In the genomic region with DNA sequence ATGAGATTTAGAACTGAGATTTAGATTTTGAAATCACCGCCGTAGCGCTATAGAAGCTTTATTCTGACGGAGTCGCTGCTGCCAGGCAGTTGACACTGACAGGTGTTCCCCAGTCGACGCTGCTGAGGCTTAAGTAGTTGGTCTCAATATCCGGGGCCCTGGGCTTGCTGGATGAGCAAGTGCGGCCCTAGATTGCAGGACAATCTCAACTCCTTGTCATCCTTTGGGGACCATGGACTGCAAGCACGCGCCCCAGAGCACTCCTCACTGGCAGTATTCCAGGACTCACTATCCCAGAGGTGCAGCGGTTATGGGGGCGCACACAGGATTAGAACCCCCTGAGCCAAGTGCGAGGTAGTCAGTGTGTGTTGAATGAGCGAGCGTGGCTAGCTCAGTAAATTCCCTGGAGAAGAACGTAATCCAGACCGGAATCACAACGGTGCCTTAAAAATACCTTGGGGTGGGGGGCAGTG, we compare ENCODE assay signal across 10 mouse cellular contexts. TPM values are rescaled to one million over a fixed set of nuclear protein-coding genes. Genes with fewer than 3 reads are reported as not detected.
DNase-seq lines count a peak whose midpoint lies in the region; ATAC-seq lines count a peak whose summit lies in the region.
"Had no signal": no experiment of that assay in that cellular context is flagged by ENCODE, and none has a peak within 500 bp of the region (broad histone marks: within the 10 kb centered on the region; RNA-seq: fewer than 3 reads in every experiment).

No protein-coding gene starts in this region.

- no peak overlapping the region for H3K9ac ChIP-seq in kidney, embryonic 16.5 days (replicated peaks; ENCODE audit: low read length)
- no peak overlapping the region for H3K9ac ChIP-seq in embryonic facial prominence, embryonic 11.5 days (replicated peaks; ENCODE audit: low read length)
- H3K9ac ChIP-seq in hindbrain, embryonic 16.5 days (ENCODE audit: low read depth, low read length): peak overlapping the region; percentile 60

- H3K36me3 ChIP-seq in kidney, embryonic 16.5 days (ENCODE audit: insufficient read depth, low read length): no peaks in the 10 kb centered on the region
- H3K36me3 ChIP-seq in embryonic facial prominence, embryonic 11.5 days (replicated peaks; ENCODE audit: control insufficient read depth, insufficient read depth, low read depth, low read length): no peaks in the 10 kb centered on the region
- H3K36me3 ChIP-seq in hindbrain, embryonic 16.5 days (ENCODE audit: control insufficient read depth, insufficient read depth, low read length): no peaks in the 10 kb centered on the region
- H3K36me3 ChIP-seq: G1E had no signal

- no peak overlapping the region for H3K27ac ChIP-seq in kidney, embryonic 16.5 days (ENCODE audit: low read length)
- H3K27ac ChIP-seq in embryonic facial prominence, embryonic 11.5 days (replicated peaks; ENCODE audit: low read depth, low read length): no peak overlapping the region
- H3K27ac ChIP-seq in hindbrain, embryonic 16.5 days (ENCODE audit: low read depth, low read length): peak overlapping the region; percentile 66
- H3K27ac ChIP-seq: macrophage had no signal

- H3K27me3 ChIP-seq in kidney, embryonic 16.5 days (ENCODE audit: insufficient read depth, low read length): peaks cover 59% of the 10 kb centered on the region
- peaks cover 39% of the 10 kb centered on the region for H3K27me3 ChIP-seq in embryonic facial prominence, embryonic 11.5 days (ENCODE audit: control insufficient read depth, insufficient read depth, low read length)
- peaks cover 2% of the 10 kb centered on the region; the same call in 1 of the 2 replicates for H3K27me3 ChIP-seq in hindbrain, embryonic 16.5 days (replicated peaks; ENCODE audit: control insufficient read depth, insufficient read depth, low read length)

- H3K4me3 ChIP-seq in kidney, embryonic 16.5 days (ENCODE audit: low read length): peak overlapping the region; percentile 59
- peak overlapping the region; percentile 51 for H3K4me3 ChIP-seq in embryonic facial prominence, embryonic 11.5 days (ENCODE audit: low read depth, low read length)
- peak overlapping the region; percentile 51 for H3K4me3 ChIP-seq in hindbrain, embryonic 16.5 days (ENCODE audit: low read length)

- peaks cover 10% of the 10 kb centered on the region; the same call in 1 of the 2 replicates for H3K9me3 ChIP-seq in kidney, embryonic 16.5 days (ENCODE audit: low read length)
- no peaks in the 10 kb centered on the region; the same call in 1 of the 2 replicates for H3K9me3 ChIP-seq in embryonic facial prominence, embryonic 11.5 days (replicated peaks; ENCODE audit: control insufficient read depth, low read length)
- 0 out of 2 replicates have a peak, but pooled peaks cover 2% of the 10 kb centered on the region for H3K9me3 ChIP-seq in hindbrain, embryonic 16.5 days (ENCODE audit: control insufficient read depth, low read length)

- H3K4me1 ChIP-seq in kidney, embryonic 16.5 days (ENCODE audit: insufficient read depth, low read length): peaks cover 12% of the 10 kb centered on the region; the same call in 1 of the 2 replicates
- H3K4me1 ChIP-seq in embryonic facial prominence, embryonic 11.5 days (ENCODE audit: control insufficient read depth, insufficient read depth, low read length): peaks cover 4% of the 10 kb centered on the region
- peaks cover 6% of the 10 kb centered on the region; the same call in 1 of the 2 replicates for H3K4me1 ChIP-seq in hindbrain, embryonic 16.5 days (ENCODE audit: control insufficient read depth, insufficient read depth, low read depth, low read length)

- peak overlapping the region; percentile 97 for H3K4me2 ChIP-seq in kidney, embryonic 16.5 days (replicated peaks; ENCODE audit: low read depth, low read length)
- H3K4me2 ChIP-seq in embryonic facial prominence, embryonic 11.5 days (ENCODE audit: low read depth, low read length): peak overlapping the region; percentile 97
- H3K4me2 ChIP-seq in hindbrain, embryonic 16.5 days (ENCODE audit: low read length): peak overlapping the region; percentile 84

- no peak for DNase-seq in kidney, adult 18-20 months
- DNase-seq in embryonic facial prominence, embryonic 11.5 days (ENCODE audit: low spot score): no peak
- peak; percentile 14 for DNase-seq in neural tube, embryonic 10.5 days (ENCODE audit: extremely low spot score, low spot score)
- DNase-seq in adrenal gland, postnatal 4 days (ENCODE audit: low spot score in 2 of 2): no peak
- no peak for DNase-seq in adrenal gland, adult 18-20 months (ENCODE audit: low spot score in 2 of 2)
- no peak for DNase-seq in adrenal gland, adult 2 months

- WGBS in kidney, embryonic 16.5 days: 11% methylated on average over 19 of the region's 19 CpGs
- WGBS in embryonic facial prominence, embryonic 11.5 days: 11% methylated on average over 19 of the region's 19 CpGs
- WGBS in hindbrain, embryonic 16.5 days: 5% methylated on average over 19 of the region's 19 CpGs

- peak; percentile 55 for ATAC-seq in kidney, embryonic 16.5 days (ENCODE audit: low FRiP score, low TSS enrichment)
- ATAC-seq in embryonic facial prominence, embryonic 11.5 days (replicated peaks; ENCODE audit: insufficient number of reproducible peaks, low FRiP score, low TSS enrichment, low read depth): no peak
- peak; percentile 38; the same call in 1 of the 2 replicates for ATAC-seq in hindbrain, embryonic 16.5 days

RNA-seq across cellular contexts. Expression of a gene that starts 1.7 kb away (rescaled TPM):
- 0.19 and 0.30 TPM in 2 replicates for polyA plus RNA-seq in kidney, embryonic 16.5 days (2015; fragmentation: Nextera tagmentation; extraction: Ambion mirVana)
- 0.43 and 0.59 TPM in 2 replicates for polyA plus RNA-seq in embryonic facial prominence, embryonic 11.5 days (2014; fragmentation: Nextera tagmentation; extraction: Ambion mirVana)
- 7.3 and 8.1 TPM in 2 replicates for polyA plus RNA-seq in hindbrain, embryonic 16.5 days (2015; fragmentation: Nextera tagmentation; extraction: Ambion mirVana)
- total RNA-seq in adrenal gland, postnatal 4 days (2021): 10 to 100 TPM; 16.8 to 17.3 TPM
- 1 to 10 TPM; 6.2 to 6.8 TPM for total RNA-seq in adrenal gland, adult 18-20 months (2021)
- 1 to 10 TPM; 5.0 to 5.4 TPM for total RNA-seq in adrenal gland, adult 2 months (2021)
- polyA plus RNA-seq in adrenal gland, adult 2 months (2012; rRNA removed): 1.4 TPM in 2 replicates
- polyA plus RNA-seq: G1E, macrophage had no signal
